Mouse (Mus musculus): Measurements from ENCODE around the gene Pde4c.
A peak's percentile ranks its signal among the peaks of the same experiment; 100 is the strongest.

Pde4c gene

GRCm38 (mm10) chr8:70723486-70724210 lies at the start of gene Pde4c:
Gene Pde4c, plus strand, starts transcription at chr8:70723720.
- DNase-seq: peak; percentile 82 to 92

GRCm38 (mm10) chr8:70674109-70674508 lies 49.4 kb upstream of the Pde4c start:
- DNase-seq: peak in 1 of 2 experiments; percentile 12

GRCm38 (mm10) chr8:70674716-70675115 lies 48.8 kb upstream of the Pde4c start:
- peak in 1 of 2 experiments; percentile 30 for DNase-seq

GRCm38 (mm10) chr8:70675336-70675735 lies 48.2 kb upstream of the Pde4c start:
- DNase-seq: peak in 1 of 2 experiments; percentile 18

DNA sequence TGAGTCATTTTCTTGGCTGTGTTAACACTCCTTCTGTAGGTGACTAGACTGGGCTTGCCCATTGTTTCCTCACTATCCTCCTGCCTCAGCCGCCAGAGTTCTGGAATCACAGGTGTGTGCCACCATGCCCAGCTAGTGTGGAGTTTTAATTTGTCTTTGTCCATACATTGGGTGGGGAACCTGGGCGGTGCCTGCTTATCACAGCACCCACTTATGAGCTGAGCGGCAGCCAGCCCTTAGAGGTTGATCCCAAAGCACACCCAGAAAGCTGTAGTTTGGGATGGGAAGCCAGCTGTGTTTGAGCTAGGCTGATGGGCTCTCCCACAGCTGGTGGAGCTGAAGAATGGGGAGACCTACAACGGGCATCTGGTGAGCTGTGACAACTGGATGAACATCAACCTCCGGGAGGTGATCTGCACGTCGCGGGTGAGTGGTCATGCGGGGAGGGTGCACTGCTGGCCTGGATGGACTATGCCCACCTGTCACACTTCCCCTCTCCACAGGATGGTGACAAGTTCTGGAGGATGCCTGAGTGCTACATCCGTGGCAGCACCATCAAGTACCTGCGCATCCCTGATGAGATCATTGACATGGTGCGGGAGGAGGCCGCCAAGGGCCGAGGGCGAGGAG lies 46.0 kb upstream of the Pde4c start:
- DNase-seq: peak; percentile 47 to 73

DNA sequence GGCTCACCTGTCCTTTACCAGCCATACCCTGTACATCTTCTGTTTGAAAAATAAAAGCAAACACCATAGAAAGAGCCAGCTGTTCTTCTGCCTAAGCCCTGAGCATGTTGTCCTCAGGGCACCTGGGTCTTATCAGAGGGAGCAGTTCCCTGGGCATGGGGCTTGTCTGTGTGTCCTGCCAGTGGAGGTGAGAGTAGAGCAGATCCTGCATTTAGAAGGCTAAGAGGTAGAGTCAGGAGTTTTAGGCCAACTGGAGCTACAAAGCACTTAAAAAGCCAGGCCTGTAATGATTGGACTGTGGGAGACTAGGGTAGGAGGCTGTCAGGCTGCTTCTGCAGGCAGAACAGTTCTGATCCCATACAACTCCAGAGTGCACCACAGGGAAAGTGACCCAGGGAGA lies 44.8 kb upstream of the Pde4c start:
- DNase-seq: no peak

- DNase-seq: no peak
Measured at GRCm38 (mm10) chr8:70679404-70679803, 44.1 kb upstream of the Pde4c start.

- DNase-seq: no peak
Measured at GRCm38 (mm10) chr8:70680039-70680438, 43.5 kb upstream of the Pde4c start.

GRCm38 (mm10) chr8:70681410-70681809 lies 42.1 kb upstream of the Pde4c start:
- DNase-seq: no peak

- DNase-seq: peak; percentile 67 to 84
Measured at GRCm38 (mm10) chr8:70682193-70682592, 41.3 kb upstream of the Pde4c start.

- DNase-seq: no peak
Measured at GRCm38 (mm10) chr8:70682692-70683091, 40.8 kb upstream of the Pde4c start.

- DNase-seq: no peak
Measured at GRCm38 (mm10) chr8:70684291-70684690, 39.2 kb upstream of the Pde4c start.

GRCm38 (mm10) chr8:70687576-70687975 lies 35.9 kb upstream of the Pde4c start:
- peak; percentile 66 to 72 for DNase-seq

- no peak for DNase-seq
Measured at GRCm38 (mm10) chr8:70688136-70688535, 35.4 kb upstream of the Pde4c start.

GRCm38 (mm10) chr8:70689892-70690390 lies 33.6 kb upstream of the Pde4c start:
- no peak for DNase-seq

GRCm38 (mm10) chr8:70691230-70691629 lies 32.3 kb upstream of the Pde4c start:
- no peak for DNase-seq

GRCm38 (mm10) chr8:70691727-70692231 lies 31.7 kb upstream of the Pde4c start:
- peak; percentile 66 to 78 for DNase-seq

DNA sequence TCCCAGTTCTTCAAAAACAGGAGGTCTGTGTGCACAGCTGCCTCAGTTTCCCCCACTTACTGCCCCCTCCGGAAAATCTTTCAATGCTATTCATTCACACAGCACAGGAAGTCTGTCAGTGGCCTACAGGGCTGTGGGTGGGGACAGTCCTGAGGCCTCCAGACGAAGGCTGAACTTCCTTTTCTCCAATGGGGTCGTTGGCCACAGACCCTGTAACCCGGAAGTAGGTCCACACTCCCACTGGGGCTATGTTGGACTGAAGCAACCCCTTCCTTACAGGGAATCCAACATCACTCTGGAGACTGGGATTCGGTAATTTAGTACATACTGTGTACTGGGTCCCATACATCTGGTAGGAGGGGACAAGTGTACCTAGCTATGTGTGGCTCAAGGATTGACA lies 29.9 kb upstream of the Pde4c start:
- DNase-seq: no peak

GRCm38 (mm10) chr8:70695318-70696018 lies 28.1 kb upstream of the Pde4c start:
- DNase-seq: peak; percentile 71 to 82

GRCm38 (mm10) chr8:70696019-70696885 lies 27.3 kb upstream of the Pde4c start:
- DNase-seq: peak; percentile 87 to 92

- DNase-seq: no peak
Measured at GRCm38 (mm10) chr8:70696946-70697345, 26.6 kb upstream of the Pde4c start.
